Mouse (Mus musculus) layer of hippocampus, adult 9-11 months (tissue): ENCODE measurements around the gene B4gat1.
"Not testable (repeated sequence)": the region's sequence is repeated elsewhere in the genome, so short reads cannot be mapped to it uniquely, and the experiment has no call there.

Source experiments
- DNase-seq: peaks from one replicate; pipeline ENCODE4 v3.0.0; 2022

The B4gat1 gene

GRCm38 (mm10) chr19:5038709-5039156 is at the start of gene B4gat1, which contains the start of gene AC124502.3:
TSS of gene B4gat1 (plus strand) at chr19:5038826.
TSS of gene AC124502.3 (plus strand) at chr19:5038891.
- peak; percentile 93 for DNase-seq

- no peak for DNase-seq
Measured at GRCm38 (mm10) chr19:4989013-4989412, 49.6 kb upstream of the B4gat1 start.

GRCm38 (mm10) chr19:4989434-4990255 is 49.0 kb upstream of the B4gat1 start:
- DNase-seq = peak; percentile 85

- DNase-seq = no peak
Measured at GRCm38 (mm10) chr19:4990256-4990625, 48.4 kb upstream of the B4gat1 start, which contains the start of gene Npas4. TSS of gene Npas4 (minus strand) at chr19:4990316.

GRCm38 (mm10) chr19:4990716-4991115 is 47.9 kb upstream of the B4gat1 start:
- peak; percentile 54 for DNase-seq

- DNase-seq = no peak
Measured at GRCm38 (mm10) chr19:4992371-4992770, 46.3 kb upstream of the B4gat1 start.

- DNase-seq = peak; percentile 93
Measured at GRCm38 (mm10) chr19:4992904-4993303, 45.7 kb upstream of the B4gat1 start.

- DNase-seq = peak; percentile 89
Measured at GRCm38 (mm10) chr19:4994043-4994442, 44.6 kb upstream of the B4gat1 start.

GRCm38 (mm10) chr19:4999445-5000140 is 39.0 kb upstream of the B4gat1 start:
- DNase-seq = peak; percentile 88

GRCm38 (mm10) chr19:5001666-5002406 is 36.8 kb upstream of the B4gat1 start:
- DNase-seq = peak; percentile 98

- DNase-seq = not testable (repeated sequence)
Measured at GRCm38 (mm10) chr19:5003644-5004043, 35.0 kb upstream of the B4gat1 start.

GRCm38 (mm10) chr19:5004925-5005324 is 33.7 kb upstream of the B4gat1 start:
- DNase-seq = no peak

GRCm38 (mm10) chr19:5013138-5013537 is 25.5 kb upstream of the B4gat1 start:
- DNase-seq = no peak

- no peak for DNase-seq
Measured at GRCm38 (mm10) chr19:5014961-5015398, 23.6 kb upstream of the B4gat1 start.

- no peak for DNase-seq
Measured at GRCm38 (mm10) chr19:5016221-5016742, 22.3 kb upstream of the B4gat1 start.

- DNase-seq = peak; percentile 52
Measured at GRCm38 (mm10) chr19:5016782-5017181, 21.8 kb upstream of the B4gat1 start.

GRCm38 (mm10) chr19:5017611-5018010 is 21.0 kb upstream of the B4gat1 start:
- DNase-seq = no peak

GRCm38 (mm10) chr19:5018191-5018590 is 20.4 kb upstream of the B4gat1 start:
- no peak for DNase-seq

GRCm38 (mm10) chr19:5021416-5021815 is 17.2 kb upstream of the B4gat1 start:
- no peak for DNase-seq

GRCm38 (mm10) chr19:5023621-5024479 is 14.8 kb upstream of the B4gat1 start, which contains the start of gene Slc29a2:
TSS of gene Slc29a2 (plus strand) at chr19:5023860.
- peak; percentile 90 for DNase-seq

GRCm38 (mm10) chr19:5026111-5026510 is 12.5 kb upstream of the B4gat1 start:
- DNase-seq = no peak

GRCm38 (mm10) chr19:5032686-5033085 is 5.9 kb upstream of the B4gat1 start:
- no peak for DNase-seq
